Mouse (Mus musculus) neural tube, embryonic 13.5 days (tissue): ENCODE data around the gene Pex13. TPM values are rescaled to one million over a fixed set of nuclear protein-coding genes. Genes with fewer than 3 reads are reported as not detected.

Experiments
- ATAC-seq: fragments of 200-750 bp; cut with Nextera tagmentation; 2 replicates; pipeline ENCODE4 v1.8.0; 2017; ENCODE audit warnings: low read depth, mild to moderate bottlenecking, moderate TSS enrichment, moderate library complexity
- H3K27ac ChIP-seq: fragments of 300-500 bp; sonication (generic); replicated peaks from 2 replicates; pipeline ENCODE4 v1.5.1; 2015; ENCODE audit warnings: moderate library complexity, mild to moderate bottlenecking, inconsistent platforms
- H3K27me3 ChIP-seq: fragments of 300-500 bp; sonication (generic); 2 replicates; pipeline ENCODE4 v1.6.1; 2015; ENCODE audit warnings: mild to moderate bottlenecking, inconsistent platforms
- H3K36me3 ChIP-seq: fragments of 300-500 bp; sonication (generic); 2 replicates; pipeline ENCODE4 v1.6.1; 2015; ENCODE audit warnings: mild to moderate bottlenecking, inconsistent platforms
- H3K4me1 ChIP-seq: fragments of 300-500 bp; sonication (generic); replicated peaks from 2 replicates; pipeline ENCODE4 v1.6.1; 2015; ENCODE audit warnings: inconsistent platforms
- H3K4me2 ChIP-seq: fragments of 300-500 bp; sonication (generic); 2 replicates; pipeline ENCODE4 v1.6.1; 2015; ENCODE audit warnings: inconsistent platforms, mild to moderate bottlenecking, moderate library complexity
- H3K4me3 ChIP-seq: fragments of 300-500 bp; sonication (generic); 2 replicates; pipeline ENCODE4 v1.5.1; 2015; ENCODE audit warnings: mild to moderate bottlenecking, inconsistent platforms
- H3K9ac ChIP-seq: fragments of 300-500 bp; sonication (generic); 2 replicates; pipeline ENCODE4 v1.6.1; 2015; ENCODE audit warnings: moderate library complexity, mild to moderate bottlenecking, inconsistent platforms
- H3K9me3 ChIP-seq: fragments of 300-500 bp; sonication (generic); 2 replicates; pipeline ENCODE4 v1.6.1; 2016; ENCODE audit warnings: inconsistent platforms
- WGBS: fragments of 180-500 bp; shearing (Covaris S2); methylation state at CpG from one replicate; pipeline ENCODE4 v1.1.7; 2015; 5-methylcytosine and 5-hydroxymethylcytosine counted together
- polyA plus RNA-seq: library from polyadenylated mRNA; unstranded; fragments of >200 nt; fragmentation: Nextera tagmentation; extraction: Ambion mirVana; gene quantifications from 2 replicates; pipeline ENCODE4 v1.2.1, GENCODE M21; 2015

The Pex13 gene
- polyA plus RNA-seq: 38.8 and 45.1 TPM in 2 replicates

DNA sequence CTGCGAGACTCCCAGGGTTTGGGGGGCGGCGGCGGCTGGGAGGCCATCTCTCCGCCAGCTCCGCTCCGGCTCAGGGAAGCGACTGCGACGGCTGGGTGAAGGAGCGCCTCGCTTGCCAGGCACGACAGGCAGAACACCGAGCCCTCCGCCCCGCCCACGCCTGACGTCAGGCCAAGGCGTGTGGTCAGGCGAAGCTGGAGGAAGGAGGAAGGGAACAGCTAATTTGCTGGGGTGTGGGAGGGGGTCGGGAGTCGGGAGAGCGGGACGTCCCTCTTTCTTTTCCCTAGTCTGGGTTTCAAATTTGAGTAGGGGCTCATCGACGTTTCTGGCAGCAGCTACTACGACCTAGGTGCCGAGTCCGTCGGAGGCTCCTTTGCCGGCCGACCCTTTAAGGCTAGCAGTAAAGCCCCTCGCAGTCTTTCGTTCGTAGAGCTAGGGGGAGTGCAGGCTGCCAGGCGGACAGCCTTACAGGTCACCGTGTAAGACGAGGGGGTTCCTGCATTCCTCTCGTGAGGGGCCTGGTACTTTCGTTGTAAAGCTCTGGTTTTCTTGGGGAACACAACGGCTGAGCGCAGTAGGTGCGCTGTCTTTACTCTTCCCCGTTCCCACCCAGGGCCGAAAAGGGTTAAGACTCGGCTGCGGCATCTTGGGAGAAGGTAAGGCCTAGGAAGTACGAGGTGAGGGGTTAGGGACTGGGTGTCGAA, at the start of gene Pex13:
Gene Pex13 (minus strand): TSS at position 162 of the 704 bp plus-strand sequence.
- peak within 1 kb of the TSS; percentile 96 for H3K27ac ChIP-seq
- no peaks in the 10 kb centered on the region for H3K9me3 ChIP-seq
- peak; percentile 99 for ATAC-seq
- peaks cover 37% of the 10 kb centered on the region for H3K4me1 ChIP-seq
- under 1% methylated on average over 49 of the region's 49 CpGs for WGBS
- H3K4me2 ChIP-seq: peak within 1 kb of the TSS; percentile 69
- H3K27me3 ChIP-seq: no peaks in the 10 kb centered on the region
- no peaks in the 10 kb centered on the region for H3K36me3 ChIP-seq
- peak within 1 kb of the TSS; percentile 81 for H3K4me3 ChIP-seq
- peak within 1 kb of the TSS; percentile 88 for H3K9ac ChIP-seq

- Histone ChIP-seq H3K27ac (no peak overlapping the region), H3K9ac (no peak overlapping the region), H3K27me3 (no peaks in the 10 kb centered on the region), H3K9me3 (no peaks in the 10 kb centered on the region), H3K36me3 (peaks cover 91% of the 10 kb centered on the region), H3K4me3 (no peak overlapping the region), H3K4me1 (no peaks in the 10 kb centered on the region), H3K4me2 (no peak overlapping the region)
- ATAC-seq: no peak
- 90% methylated on average over 3 of the region's 3 CpGs for WGBS
Observed at GRCm38 (mm10) chr11:23712299-23712698, 46.5 kb upstream of the Pex13 start.

GRCm38 (mm10) chr11:23704604-23705294, 39.0 kb upstream of the Pex13 start:
- peaks cover 53% of the 10 kb centered on the region for H3K36me3 ChIP-seq
- H3K4me3 ChIP-seq: no peak overlapping the region
- no peak overlapping the region for H3K27ac ChIP-seq
- no peak overlapping the region for H3K4me2 ChIP-seq
- H3K9ac ChIP-seq: no peak overlapping the region
- no peaks in the 10 kb centered on the region for H3K27me3 ChIP-seq
- H3K9me3 ChIP-seq: no peaks in the 10 kb centered on the region
- no peak for ATAC-seq
- WGBS: 80% methylated on average over 7 of the region's 7 CpGs
- no peaks in the 10 kb centered on the region for H3K4me1 ChIP-seq

GRCm38 (mm10) chr11:23701831-23702230, 36.1 kb upstream of the Pex13 start:
- no peak for ATAC-seq
- Histone ChIP-seq H3K4me2 (no peak overlapping the region), H3K9ac (no peak overlapping the region), H3K9me3 (no peaks in the 10 kb centered on the region), H3K4me1 (no peaks in the 10 kb centered on the region), H3K27ac (no peak overlapping the region), H3K4me3 (no peak overlapping the region), H3K36me3 (peaks cover 29% of the 10 kb centered on the region), H3K27me3 (no peaks in the 10 kb centered on the region)
- 97% methylated on average over 3 of the region's 3 CpGs for WGBS

DNA sequence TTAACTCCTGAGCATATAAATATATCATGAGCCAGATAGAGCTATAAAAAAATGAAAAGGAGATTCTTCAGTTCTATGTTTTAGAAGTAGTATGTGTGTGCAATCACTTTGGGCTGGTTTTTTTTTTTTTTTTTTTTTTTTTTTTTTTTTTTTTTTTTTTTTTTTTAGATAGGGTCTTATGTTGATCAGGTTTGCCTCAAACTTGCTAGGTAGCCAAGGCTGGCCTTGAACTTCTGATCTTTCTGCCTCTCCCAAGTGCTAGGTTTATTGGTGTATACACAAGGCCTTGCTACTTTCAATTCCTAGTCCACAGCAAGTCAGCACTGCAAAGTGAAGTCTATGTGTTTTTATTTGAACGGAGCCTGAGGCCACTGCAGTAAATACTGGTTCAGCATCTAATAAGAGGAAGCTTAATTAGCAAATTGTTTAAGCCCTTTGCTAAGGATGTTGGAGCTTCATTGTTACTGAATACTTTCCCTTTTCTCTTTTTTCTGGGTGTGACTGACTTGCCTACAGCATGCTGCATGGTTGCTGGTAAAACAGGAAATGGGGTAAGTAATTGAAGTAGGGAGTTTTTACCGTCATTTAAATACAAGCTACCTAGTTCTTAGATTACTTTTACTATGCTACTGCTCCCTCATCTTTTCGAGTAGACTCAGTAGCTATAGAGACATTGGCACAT, 33.8 kb upstream of the Pex13 start:
- Histone ChIP-seq H3K4me3 (no peak overlapping the region), H3K27me3 (no peaks in the 10 kb centered on the region), H3K9ac (no peak overlapping the region), H3K4me2 (no peak overlapping the region), H3K36me3 (peaks cover 29% of the 10 kb centered on the region), H3K4me1 (no peaks in the 10 kb centered on the region), H3K27ac (no peak overlapping the region), H3K9me3 (no peaks in the 10 kb centered on the region)
- ATAC-seq: no peak
- 81% methylated on average over 3 of the region's 3 CpGs for WGBS

DNA sequence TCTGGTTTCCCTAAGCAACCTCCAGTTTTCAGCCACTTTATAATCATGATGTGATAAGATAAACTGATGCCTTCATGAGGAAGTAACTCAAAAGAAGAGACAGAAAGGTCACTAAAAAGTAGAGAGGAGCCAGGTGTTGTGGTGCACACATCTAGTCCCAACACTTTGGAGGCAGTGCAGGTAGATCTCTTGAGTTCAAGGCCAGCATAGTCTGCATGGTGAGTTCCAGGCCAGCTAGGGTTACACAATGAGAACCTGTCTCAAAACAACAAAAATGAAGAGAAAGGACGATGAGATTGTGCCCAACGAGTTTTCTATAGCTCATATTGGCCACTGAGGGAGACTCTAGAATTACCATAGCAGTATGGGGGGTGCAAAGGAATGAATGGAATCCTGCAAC, 32.8 kb upstream of the Pex13 start:
- Histone ChIP-seq H3K27ac (no peak overlapping the region), H3K9ac (no peak overlapping the region), H3K4me2 (no peak overlapping the region), H3K27me3 (no peaks in the 10 kb centered on the region), H3K4me3 (no peak overlapping the region), H3K36me3 (peaks cover 24% of the 10 kb centered on the region), H3K4me1 (no peaks in the 10 kb centered on the region), H3K9me3 (no peaks in the 10 kb centered on the region)
- WGBS: 77% methylated on average over 2 of the region's 2 CpGs
- ATAC-seq: no peak

- ATAC-seq: no peak
- Histone ChIP-seq H3K36me3 (peaks cover 12% of the 10 kb centered on the region), H3K4me3 (no peak overlapping the region), H3K9ac (no peak overlapping the region), H3K4me2 (no peak overlapping the region), H3K27ac (no peak overlapping the region), H3K9me3 (no peaks in the 10 kb centered on the region), H3K4me1 (no peaks in the 10 kb centered on the region), H3K27me3 (no peaks in the 10 kb centered on the region)
Observed at GRCm38 (mm10) chr11:23695847-23696246, 30.1 kb upstream of the Pex13 start.

DNA sequence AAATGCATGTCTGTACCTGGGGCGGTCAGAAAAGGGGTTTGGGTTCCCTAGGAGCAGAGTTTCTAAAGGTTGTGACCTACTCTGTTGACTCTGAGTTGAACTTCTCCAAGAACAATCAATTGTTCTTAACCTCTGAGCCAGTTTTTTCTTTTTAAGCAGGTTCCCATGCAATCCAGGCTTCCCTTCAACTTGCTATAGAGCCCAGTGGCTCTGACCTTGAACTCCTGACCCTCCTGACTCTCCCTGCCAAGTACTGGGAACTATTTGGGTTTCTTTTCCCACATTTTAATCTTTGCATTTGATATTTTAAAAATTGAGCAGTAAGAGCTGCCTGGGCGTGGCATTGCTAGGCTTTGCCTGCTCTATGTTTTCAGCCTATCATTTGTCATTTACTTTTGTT, 27.5 kb upstream of the Pex13 start:
- no peaks in the 10 kb centered on the region for H3K9me3 ChIP-seq
- H3K36me3 ChIP-seq: peaks cover 20% of the 10 kb centered on the region
- ATAC-seq: no peak
- H3K4me1 ChIP-seq: no peaks in the 10 kb centered on the region
- H3K9ac ChIP-seq: no peak overlapping the region
- no peaks in the 10 kb centered on the region for H3K27me3 ChIP-seq
- WGBS: 89% methylated on average over 2 of the region's 2 CpGs
- H3K4me2 ChIP-seq: no peak overlapping the region
- H3K4me3 ChIP-seq: no peak overlapping the region
- H3K27ac ChIP-seq: no peak overlapping the region

GRCm38 (mm10) chr11:23688060-23688459, 22.3 kb upstream of the Pex13 start:
- no peak overlapping the region for H3K4me3 ChIP-seq
- H3K4me2 ChIP-seq: no peak overlapping the region
- no peak overlapping the region for H3K9ac ChIP-seq
- H3K27ac ChIP-seq: no peak overlapping the region
- 87% methylated on average over 1 of the region's 1 CpGs for WGBS
- peaks cover 35% of the 10 kb centered on the region for H3K36me3 ChIP-seq
- no peaks in the 10 kb centered on the region for H3K4me1 ChIP-seq
- no peak for ATAC-seq
- H3K9me3 ChIP-seq: no peaks in the 10 kb centered on the region
- H3K27me3 ChIP-seq: no peaks in the 10 kb centered on the region

DNA sequence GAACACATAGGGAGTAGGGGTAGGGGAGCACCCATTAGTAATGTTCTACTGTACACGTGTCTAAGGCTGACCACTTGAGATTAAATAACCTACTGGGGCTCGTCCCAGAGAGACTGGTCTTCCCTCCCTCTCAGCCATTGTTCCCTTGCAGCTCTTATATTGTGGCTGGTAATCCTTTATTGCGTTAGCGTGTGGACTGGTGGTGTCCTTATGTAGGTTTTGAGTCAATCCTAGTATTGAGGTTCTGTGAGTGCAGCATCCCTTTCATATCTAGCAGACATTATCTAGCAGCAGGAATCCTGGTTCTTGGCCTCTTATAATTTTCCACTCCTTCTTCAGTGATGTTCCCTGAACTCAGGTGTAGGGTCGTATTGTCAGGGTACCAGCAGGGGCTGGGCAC, 20.9 kb upstream of the Pex13 start:
- no peaks in the 10 kb centered on the region for H3K9me3 ChIP-seq
- H3K4me1 ChIP-seq: no peaks in the 10 kb centered on the region
- ATAC-seq: no peak
- H3K36me3 ChIP-seq: peaks cover 44% of the 10 kb centered on the region
- WGBS: 93% methylated on average over 5 of the region's 5 CpGs
- no peaks in the 10 kb centered on the region for H3K27me3 ChIP-seq
- H3K9ac ChIP-seq: no peak overlapping the region
- H3K27ac ChIP-seq: no peak overlapping the region
- H3K4me2 ChIP-seq: no peak overlapping the region
- H3K4me3 ChIP-seq: no peak overlapping the region

- H3K4me2 ChIP-seq: no peak overlapping the region
- ATAC-seq: no peak
- WGBS: 89% methylated on average over 5 of the region's 5 CpGs
- H3K36me3 ChIP-seq: peaks cover 67% of the 10 kb centered on the region
- H3K27ac ChIP-seq: no peak overlapping the region
- H3K4me3 ChIP-seq: no peak overlapping the region
- no peak overlapping the region for H3K9ac ChIP-seq
- no peaks in the 10 kb centered on the region for H3K9me3 ChIP-seq
- no peaks in the 10 kb centered on the region for H3K27me3 ChIP-seq
- no peaks in the 10 kb centered on the region for H3K4me1 ChIP-seq
Observed at GRCm38 (mm10) chr11:23682561-23682960, 16.8 kb upstream of the Pex13 start.

- Histone ChIP-seq H3K36me3 (peaks cover 72% of the 10 kb centered on the region), H3K9me3 (no peaks in the 10 kb centered on the region), H3K4me3 (no peak overlapping the region), H3K9ac (no peak overlapping the region), H3K27me3 (no peaks in the 10 kb centered on the region), H3K4me2 (no peak overlapping the region), H3K4me1 (no peaks in the 10 kb centered on the region), H3K27ac (no peak overlapping the region)
- 92% methylated on average over 6 of the region's 6 CpGs for whole genome bisulfite sequencing
- ATAC-seq: no peak
Observed at GRCm38 (mm10) chr11:23680435-23680950, 14.7 kb upstream of the Pex13 start.
